Mouse (Mus musculus): ENCODE data around the gene Sncb. TPM values are rescaled to one million over a fixed set of nuclear protein-coding genes. Genes with fewer than 3 reads are reported as not detected.

Gene Sncb
- total and polyA plus RNA-seq, 2 experiments from 2014 or later, result 111 to 222 TPM

- H3K4me2 ChIP-seq (ENCODE audit: low read depth, low read length), result peak overlapping the region; percentile 44
- ATAC-seq, result peak; percentile 64
- peaks cover 3% of the 10 kb centered on the region; the same call in 1 of the 2 replicates for H3K4me1 ChIP-seq (ENCODE audit: insufficient read depth, low read length)
- peak overlapping the region; percentile 13; the same call in 1 of the 2 replicates for H3K4me3 ChIP-seq (ENCODE audit: low read length)
- H3K9me3 ChIP-seq (ENCODE audit: low read length), result no peaks in the 10 kb centered on the region
- WGBS, result 4% methylated on average over 66 of the region's 87 CpGs
- DNase-seq (ENCODE audit: low spot score), result peak; percentile 69
- 0 out of 2 replicates have a peak overlapping the region, but pooled peaks have one; percentile 17 for H3K9ac ChIP-seq (replicated peaks; ENCODE audit: low read length)
- no peak for TF ChIP-seq CTCF (IDR thresholded peaks at IDR 0.05; ENCODE audit: low read depth)
- H3K27ac ChIP-seq, result no peak overlapping the region
- H3K36me3 ChIP-seq (ENCODE audit: insufficient read depth, low read length), result peaks cover 23% of the 10 kb centered on the region
- no peaks in the 10 kb centered on the region for H3K27me3 ChIP-seq (ENCODE audit: insufficient read depth, low read length)
These were observed 28.7 kb downstream of the Sncb start for GRCm38 (mm10) chr13:54737488-54738212.

- TF ChIP-seq CTCF (IDR thresholded peaks at IDR 0.05; ENCODE audit: low read depth), result no peak
- no peak overlapping the region for H3K9ac ChIP-seq (replicated peaks; ENCODE audit: low read length)
- peak overlapping the region; percentile 44; the same call in 1 of the 2 replicates for H3K4me2 ChIP-seq (ENCODE audit: low read depth, low read length)
- no peak overlapping the region for H3K27ac ChIP-seq
- 22% methylated on average over 3 of the region's 3 CpGs for whole genome bisulfite sequencing
- ATAC-seq, result no peak
- no peak for DNase-seq (ENCODE audit: low spot score)
- H3K36me3 ChIP-seq (ENCODE audit: insufficient read depth, low read length), result peaks cover 23% of the 10 kb centered on the region
- no peak overlapping the region for H3K4me3 ChIP-seq (ENCODE audit: low read length)
- H3K4me1 ChIP-seq (ENCODE audit: insufficient read depth, low read length), result peaks cover 3% of the 10 kb centered on the region; the same call in 1 of the 2 replicates
- no peaks in the 10 kb centered on the region for H3K27me3 ChIP-seq (ENCODE audit: insufficient read depth, low read length)
- no peaks in the 10 kb centered on the region for H3K9me3 ChIP-seq (ENCODE audit: low read length)
These were observed 29.5 kb downstream of the Sncb start for GRCm38 (mm10) chr13:54736931-54737330.

GRCm38 (mm10) chr13:54726131-54726530 is 40.3 kb downstream of the Sncb start:
- TF ChIP-seq CTCF (IDR thresholded peaks at IDR 0.05; ENCODE audit: low read depth), result no peak
- WGBS, result 40% methylated on average over 11 of the region's 11 CpGs
- H3K27me3 ChIP-seq (ENCODE audit: insufficient read depth, low read length), result no peaks in the 10 kb centered on the region
- H3K9ac ChIP-seq (replicated peaks; ENCODE audit: low read length), result no peak overlapping the region
- no peaks in the 10 kb centered on the region for H3K9me3 ChIP-seq (ENCODE audit: low read length)
- H3K4me3 ChIP-seq (ENCODE audit: low read length), result no peak overlapping the region
- H3K36me3 ChIP-seq (ENCODE audit: insufficient read depth, low read length), result no peaks in the 10 kb centered on the region
- ATAC-seq, result no peak
- no peak overlapping the region for H3K27ac ChIP-seq
- H3K4me1 ChIP-seq (ENCODE audit: insufficient read depth, low read length), result no peaks in the 10 kb centered on the region
- no peak overlapping the region for H3K4me2 ChIP-seq (ENCODE audit: low read depth, low read length)
- peak; percentile 38 for DNase-seq (ENCODE audit: low spot score)

- 93% methylated on average over 3 of the region's 3 CpGs for WGBS
- Histone ChIP-seq H3K36me3 (ENCODE audit: insufficient read depth, low read length) (no peaks in the 10 kb centered on the region), H3K4me2 (ENCODE audit: low read depth, low read length) (no peak overlapping the region), H3K9me3 (ENCODE audit: low read length) (no peaks in the 10 kb centered on the region), H3K4me1 (ENCODE audit: insufficient read depth, low read length) (no peaks in the 10 kb centered on the region), H3K27me3 (ENCODE audit: insufficient read depth, low read length) (no peaks in the 10 kb centered on the region), H3K9ac (replicated peaks; ENCODE audit: low read length) (no peak overlapping the region), H3K4me3 (ENCODE audit: low read length) (no peak overlapping the region), H3K27ac (no peak overlapping the region)
- peak; percentile 24; the same call in 1 of the 2 replicates for TF ChIP-seq CTCF (IDR thresholded peaks at IDR 0.05; ENCODE audit: low read depth)
- DNase-seq (ENCODE audit: low spot score), result no peak
- ATAC-seq, result no peak
These were observed 43.3 kb downstream of the Sncb start for GRCm38 (mm10) chr13:54723143-54723542.

DNA sequence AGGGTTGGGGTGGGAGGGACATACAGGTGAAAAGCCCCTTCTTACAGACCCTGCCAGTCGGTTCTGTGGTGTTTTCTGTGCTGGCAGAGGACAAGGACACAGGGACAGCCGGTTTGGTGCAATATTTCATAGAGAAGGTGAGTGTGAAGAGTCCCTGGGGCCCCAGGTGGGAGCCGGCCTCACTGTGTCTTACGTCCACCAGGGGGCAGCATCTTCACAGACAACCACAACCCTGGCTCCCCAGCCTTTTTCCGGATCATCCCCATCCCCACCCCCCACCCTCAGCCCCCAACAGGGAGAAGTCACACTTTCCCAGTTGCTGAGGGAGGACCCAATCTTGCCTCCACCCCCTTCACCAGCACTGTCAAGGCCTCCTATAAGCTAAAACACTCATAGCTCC is 49.5 kb downstream of the Sncb start:
- DNase-seq (ENCODE audit: low spot score) (peak; percentile 74), ATAC-seq (0 out of 2 replicates have a peak, but pooled peaks have one; percentile 58)
- Histone ChIP-seq H3K9ac (replicated peaks; ENCODE audit: low read length) (no peak overlapping the region), H3K27me3 (ENCODE audit: insufficient read depth, low read length) (no peaks in the 10 kb centered on the region), H3K36me3 (ENCODE audit: insufficient read depth, low read length) (no peaks in the 10 kb centered on the region), H3K4me2 (ENCODE audit: low read depth, low read length) (no peak overlapping the region), H3K9me3 (ENCODE audit: low read length) (no peaks in the 10 kb centered on the region), H3K27ac (no peak overlapping the region), H3K4me1 (ENCODE audit: insufficient read depth, low read length) (no peaks in the 10 kb centered on the region; the same call in 1 of the 2 replicates), H3K4me3 (ENCODE audit: low read length) (no peak overlapping the region)
- peak; percentile 78 for TF ChIP-seq CTCF (IDR thresholded peaks at IDR 0.05; ENCODE audit: low read depth)
- WGBS, result 0% methylated on average over 5 of the region's 5 CpGs

DNA sequence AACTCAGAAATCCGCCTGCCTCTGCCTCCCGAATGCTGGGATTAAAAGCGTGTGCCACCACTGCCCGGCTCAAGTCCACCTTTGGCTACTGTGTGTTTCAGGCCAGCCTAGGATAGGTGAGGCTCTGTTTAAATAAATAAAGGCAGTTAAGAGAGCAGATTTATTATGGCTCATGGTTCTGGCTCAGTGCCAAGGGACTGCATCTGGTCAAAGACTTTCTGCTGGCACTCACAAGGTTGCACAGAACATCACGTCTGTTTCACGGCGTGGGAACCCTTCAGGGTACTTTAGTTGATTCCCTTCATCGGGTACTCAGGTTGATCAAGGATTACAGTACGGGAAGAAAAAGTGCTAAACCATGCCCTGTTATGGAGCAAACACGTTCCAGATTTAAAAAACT is 51.4 kb downstream of the Sncb start:
- Histone ChIP-seq H3K36me3 (ENCODE audit: insufficient read depth, low read length) (no peaks in the 10 kb centered on the region), H3K9ac (replicated peaks; ENCODE audit: low read length) (no peak overlapping the region), H3K27me3 (ENCODE audit: insufficient read depth, low read length) (no peaks in the 10 kb centered on the region), H3K4me2 (ENCODE audit: low read depth, low read length) (no peak overlapping the region), H3K9me3 (ENCODE audit: low read length) (no peaks in the 10 kb centered on the region), H3K27ac (no peak overlapping the region), H3K4me1 (ENCODE audit: insufficient read depth, low read length) (no peaks in the 10 kb centered on the region; the same call in 1 of the 2 replicates), H3K4me3 (ENCODE audit: low read length) (no peak overlapping the region)
- 65% methylated on average over 10 of the region's 10 CpGs for WGBS
- ATAC-seq (no peak), DNase-seq (ENCODE audit: low spot score) (peak; percentile 54)
- TF ChIP-seq CTCF (IDR thresholded peaks at IDR 0.05; ENCODE audit: low read depth), result no peak

DNA sequence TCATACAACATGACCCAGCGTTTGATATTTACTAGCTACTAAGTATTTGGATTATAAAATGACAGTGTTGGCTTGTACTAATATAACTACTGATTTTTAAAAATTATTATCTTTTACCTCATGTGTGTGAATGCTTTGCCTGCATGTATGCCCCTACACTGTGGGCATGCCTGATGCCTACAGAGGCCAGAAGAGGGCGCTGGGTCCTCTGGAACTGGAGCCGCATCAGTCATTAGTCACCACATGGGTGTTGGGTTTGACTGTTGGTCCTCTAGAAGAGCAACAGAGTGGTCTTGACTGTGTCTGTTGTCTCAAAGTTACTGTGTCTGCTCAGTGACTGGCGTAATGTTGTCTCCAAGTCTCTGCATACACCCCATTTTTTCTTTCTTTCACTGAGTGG is 52.0 kb downstream of the Sncb start:
- Histone ChIP-seq H3K27me3 (ENCODE audit: insufficient read depth, low read length) (no peaks in the 10 kb centered on the region), H3K27ac (no peak overlapping the region), H3K4me1 (ENCODE audit: insufficient read depth, low read length) (no peaks in the 10 kb centered on the region; the same call in 1 of the 2 replicates), H3K36me3 (ENCODE audit: insufficient read depth, low read length) (no peaks in the 10 kb centered on the region), H3K4me2 (ENCODE audit: low read depth, low read length) (no peak overlapping the region), H3K4me3 (ENCODE audit: low read length) (no peak overlapping the region), H3K9ac (replicated peaks; ENCODE audit: low read length) (no peak overlapping the region), H3K9me3 (ENCODE audit: low read length) (no peaks in the 10 kb centered on the region)
- DNase-seq (ENCODE audit: low spot score) (no peak), ATAC-seq (no peak)
- 43% methylated on average over 4 of the region's 4 CpGs for WGBS
- peak; percentile 58 for TF ChIP-seq CTCF (IDR thresholded peaks at IDR 0.05; ENCODE audit: low read depth)

All from hindbrain, postnatal 0 days (tissue).